ENCODE assay signal across 9 mouse cellular contexts in genomic region chr17:83985916-83986578, GRCm38 (mm10).
DNase-seq lines count a peak whose midpoint lies in the region; ATAC-seq lines count a peak whose summit lies in the region.
"Had no signal": no experiment of that assay in that cellular context is flagged by ENCODE, and none has a peak within 500 bp of the region (broad histone marks: within the 10 kb centered on the region; RNA-seq: fewer than 3 reads in every experiment).

No protein-coding gene starts in this region.

- H3K4me1 ChIP-seq in heart, embryonic 16.5 days (ENCODE audit: control insufficient read depth, insufficient read depth, low read length) = peaks cover 39% of the 10 kb centered on the region

- H3K9ac ChIP-seq in heart, embryonic 16.5 days (ENCODE audit: low read length) = peak overlapping the region; percentile 28

- H3K27me3 ChIP-seq in heart, embryonic 16.5 days (ENCODE audit: control insufficient read depth, insufficient read depth, low read length) = no peaks in the 10 kb centered on the region

- peak; percentile 50 to 55 for DNase-seq in heart, adult 18-20 months
- DNase-seq in heart, adult 8-10 months (ENCODE audit: low spot score) = no peak
- peak; percentile 41 for DNase-seq in T-cell, adult 2 months (ENCODE audit: low spot score)
- DNase-seq in lung, postnatal 36 days = peak; percentile 32
- DNase-seq in urinary bladder, postnatal 25 days (ENCODE audit: low spot score) = no peak
- DNase-seq in layer of hippocampus, adult 11-12 months (ENCODE audit: low spot score) = no peak

- no peaks in the 10 kb centered on the region for H3K36me3 ChIP-seq in heart, embryonic 16.5 days (ENCODE audit: control insufficient read depth, insufficient read depth)

- H3K4me3 ChIP-seq in heart, embryonic 16.5 days (ENCODE audit: low read length) = no peak overlapping the region
- H3K4me3 ChIP-seq: erythroblast, embryonic 14.5 days had no signal

- 34% methylated on average over 15 of the region's 15 CpGs for WGBS in heart, embryonic 16.5 days

- no peak overlapping the region for H3K4me2 ChIP-seq in heart, embryonic 16.5 days (ENCODE audit: low read depth, low read length)

- peak overlapping the region; percentile 85 for H3K27ac ChIP-seq in heart, embryonic 16.5 days (ENCODE audit: low read length)

- no peak for ATAC-seq in heart, embryonic 16.5 days (replicated peaks; ENCODE audit: extremely low read depth, insufficient read depth, low FRiP score)
- no peak for ATAC-seq in erythroid progenitor cell, adult 5-6 weeks (replicated peaks; ENCODE audit: low FRiP score, poor library complexity, severe bottlenecking)

- H3K9me3 ChIP-seq in heart, embryonic 16.5 days (replicated peaks; ENCODE audit: control insufficient read depth, low read length) = no peaks in the 10 kb centered on the region

Comparison
In these comparisons a context has a peak if more than half of its experiments do, and no peak if none do; other contexts are left out.
1. DNase-seq: peak in heart, adult 18-20 months (2 of 2), T-cell, adult 2 months (single experiment) and lung, postnatal 36 days (single experiment); none in heart, adult 8-10 months (single experiment), urinary bladder, postnatal 25 days (single experiment) and layer of hippocampus, adult 11-12 months (single experiment).